Mouse (Mus musculus): ENCODE measurements around the gene Amh. TPM values are rescaled to one million over a fixed set of nuclear protein-coding genes. Genes with fewer than 3 reads are reported as not detected.
A peak's percentile ranks its signal among the peaks of the same experiment; 100 is the strongest.
"Not testable (repeated sequence)": the region's sequence is repeated elsewhere in the genome, so short reads cannot be mapped to it uniquely, and the experiment has no call there.

Gene Amh
- polyA plus RNA-seq, 1 experiment from 2014 or later = 0.08 TPM

DNA sequence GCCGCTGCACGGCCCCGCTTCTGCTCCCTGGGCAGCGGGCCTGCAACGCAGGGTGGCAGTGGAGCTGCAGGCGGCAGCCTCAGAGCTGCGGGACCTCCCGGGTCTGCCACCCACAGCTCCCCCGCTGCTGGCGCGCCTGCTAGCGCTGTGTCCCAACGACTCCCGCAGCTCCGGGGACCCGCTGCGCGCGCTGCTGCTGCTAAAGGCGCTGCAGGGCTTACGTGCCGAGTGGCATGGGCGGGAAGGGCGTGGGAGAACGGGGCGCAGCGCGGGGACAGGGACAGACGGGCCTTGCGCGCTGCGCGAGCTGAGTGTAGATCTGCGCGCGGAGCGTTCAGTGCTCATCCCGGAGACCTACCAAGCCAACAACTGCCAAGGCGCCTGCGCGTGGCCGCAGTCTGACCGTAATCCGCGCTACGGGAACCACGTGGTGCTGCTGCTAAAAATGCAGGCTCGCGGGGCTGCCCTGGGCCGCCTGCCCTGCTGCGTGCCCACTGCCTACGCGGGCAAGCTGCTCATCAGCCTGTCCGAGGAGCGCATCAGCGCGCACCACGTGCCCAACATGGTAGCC lies 2.1 kb downstream of the Amh start:
- DNase-seq (ENCODE audit: low spot score) = peak; percentile 36

DNA sequence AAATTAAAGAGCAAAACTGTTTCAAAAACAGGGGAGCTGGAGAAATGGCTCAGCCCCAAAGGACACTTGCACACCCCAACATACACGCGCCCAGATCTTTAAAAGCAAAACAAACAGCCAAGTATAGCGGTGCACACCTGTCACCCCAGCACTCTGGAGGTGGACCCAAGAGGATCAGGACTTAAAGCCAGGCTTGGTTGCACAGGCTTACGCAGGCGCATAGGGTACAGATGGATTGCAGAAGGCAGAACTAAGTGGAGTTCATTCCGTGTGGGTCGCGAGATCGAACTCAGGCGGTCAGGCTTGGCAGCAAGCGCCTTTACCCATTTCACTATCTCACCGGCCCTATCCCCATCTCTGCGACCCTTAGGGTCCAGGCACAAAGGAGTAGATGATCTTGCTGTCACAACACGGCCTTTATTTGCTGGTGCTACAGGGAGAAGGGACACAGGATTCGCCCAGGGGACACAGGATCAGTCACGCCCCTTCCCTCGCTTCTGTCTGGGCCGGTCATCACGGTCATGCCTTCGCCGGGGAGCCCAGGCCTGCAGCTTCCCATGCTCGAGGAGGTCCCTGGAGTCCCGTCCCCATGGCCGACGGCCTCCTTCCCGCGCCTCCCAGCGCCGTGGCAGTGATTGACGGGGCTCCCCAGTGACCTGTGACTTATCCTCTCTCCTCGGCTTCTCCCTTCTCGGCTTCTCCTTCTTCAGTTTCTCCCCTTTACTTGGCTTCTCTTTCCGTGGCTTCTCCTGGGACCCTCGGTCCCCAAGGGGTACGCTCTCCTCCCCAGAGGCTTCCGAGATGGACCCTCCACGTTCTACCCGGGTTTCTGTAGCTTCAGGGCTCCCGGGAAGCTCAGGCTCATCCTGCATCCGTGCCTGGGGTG lies 3.3 kb downstream of the Amh start:
- no peak for DNase-seq (ENCODE audit: low spot score)

DNA sequence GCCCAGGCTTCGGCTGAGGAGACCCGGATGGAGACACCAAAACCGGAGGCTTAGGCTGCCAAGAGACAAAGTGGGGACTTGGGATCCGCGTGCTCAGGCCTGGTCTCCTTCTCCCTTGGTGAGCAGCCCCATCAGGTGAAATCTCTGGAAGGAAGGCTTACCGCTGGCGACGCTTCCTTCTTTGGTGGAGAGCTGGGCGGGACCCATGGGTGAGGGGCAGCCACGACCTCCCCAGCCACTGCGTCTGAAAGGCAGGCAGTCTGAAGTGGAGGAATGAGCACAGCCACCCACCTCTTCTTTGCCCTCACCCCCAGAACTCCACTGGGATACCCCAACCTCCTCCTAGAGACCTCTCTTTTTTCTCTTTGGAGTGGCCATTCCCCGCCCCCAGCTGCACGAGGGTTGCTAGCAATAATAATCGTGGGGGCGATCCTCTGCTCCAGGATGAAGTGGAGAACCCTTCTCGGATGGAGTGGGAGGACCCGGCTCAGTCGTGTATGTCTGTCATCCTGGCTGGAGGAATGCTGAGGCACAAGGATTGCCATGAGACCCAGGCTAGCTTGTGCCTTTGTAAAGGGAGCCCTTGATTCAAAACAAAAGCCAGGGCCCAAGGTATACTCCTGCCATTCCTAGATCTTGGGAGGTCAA lies 4.1 kb downstream of the Amh start:
- DNase-seq (ENCODE audit: low spot score) = no peak

DNA sequence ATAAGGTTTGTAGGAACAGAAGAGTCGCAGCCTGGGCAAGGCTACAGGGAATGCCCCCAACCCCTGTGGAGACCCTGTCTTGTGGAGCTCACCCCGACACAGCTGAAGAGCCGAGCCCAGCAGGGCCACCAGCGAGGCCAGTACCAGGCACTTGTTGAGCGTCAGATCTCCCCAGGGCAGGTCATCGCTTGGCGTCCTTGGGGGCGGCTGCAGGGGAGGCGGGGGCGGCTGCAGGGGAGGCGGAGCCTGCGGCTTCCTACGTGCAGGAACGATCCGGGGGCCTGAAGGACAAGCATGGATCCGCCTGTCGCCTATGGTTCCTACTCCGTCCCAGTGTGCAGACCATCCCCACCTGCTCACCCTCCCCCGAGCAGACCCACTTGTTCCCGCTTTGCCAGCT lies 5.0 kb downstream of the Amh start:
- no peak for DNase-seq (ENCODE audit: low spot score)

DNA sequence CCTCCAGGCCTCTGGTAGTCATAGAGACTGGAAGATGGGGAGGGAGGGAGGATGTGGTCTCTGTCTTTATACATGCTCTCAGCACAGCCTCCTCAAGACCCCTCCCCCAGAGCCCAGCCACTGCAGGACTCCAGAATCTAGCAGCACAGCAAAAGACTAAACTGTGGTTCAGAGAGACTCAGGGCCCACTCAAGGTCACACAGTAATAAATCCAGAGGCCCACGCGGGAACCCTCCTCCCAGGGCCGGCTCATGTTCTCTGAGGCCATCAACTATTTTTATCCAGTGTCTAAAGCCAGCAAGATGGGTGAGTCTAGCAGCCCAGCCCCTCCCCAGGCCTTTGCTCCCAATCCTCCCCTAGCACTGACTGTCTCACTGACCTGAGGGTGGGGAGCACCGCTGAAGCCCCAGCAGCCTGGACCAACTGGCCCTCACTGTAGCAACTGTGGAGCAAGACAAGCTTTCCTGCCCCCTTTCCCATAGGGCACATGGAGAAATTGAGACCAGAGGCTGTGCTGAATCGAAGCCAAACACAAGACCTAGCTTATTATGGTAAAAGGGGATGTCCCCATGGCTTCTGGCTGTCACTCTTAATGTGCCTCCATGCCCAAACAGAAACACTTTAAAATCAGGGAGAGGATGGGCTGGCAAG lies 7.5 kb downstream of the Amh start:
- no peak for DNase-seq (ENCODE audit: low spot score)

DNA sequence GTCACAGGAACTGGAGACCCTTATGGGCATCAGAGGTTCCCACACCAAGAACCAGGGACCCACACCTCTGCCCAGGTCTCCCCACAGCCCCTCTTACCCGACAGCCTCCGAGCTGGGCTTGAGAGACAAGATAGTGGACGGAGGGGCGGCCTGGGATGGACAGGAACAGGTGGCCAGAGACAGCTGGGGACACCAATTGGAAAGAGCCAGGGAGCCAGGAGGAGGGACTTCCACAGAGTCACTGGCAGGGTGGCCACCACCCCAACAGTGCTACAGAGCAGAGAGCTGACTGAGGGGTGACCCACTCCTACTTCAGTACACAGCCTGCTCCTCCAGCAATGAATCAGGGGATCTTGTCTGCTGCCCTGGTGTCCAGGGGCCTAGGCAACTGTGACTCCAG lies 8.3 kb downstream of the Amh start, which contains the start of gene Jsrp1:
Gene Jsrp1, minus strand, starts transcription at position 133 of the 400 bp plus-strand sequence.
- DNase-seq (ENCODE audit: low spot score) = no peak

DNA sequence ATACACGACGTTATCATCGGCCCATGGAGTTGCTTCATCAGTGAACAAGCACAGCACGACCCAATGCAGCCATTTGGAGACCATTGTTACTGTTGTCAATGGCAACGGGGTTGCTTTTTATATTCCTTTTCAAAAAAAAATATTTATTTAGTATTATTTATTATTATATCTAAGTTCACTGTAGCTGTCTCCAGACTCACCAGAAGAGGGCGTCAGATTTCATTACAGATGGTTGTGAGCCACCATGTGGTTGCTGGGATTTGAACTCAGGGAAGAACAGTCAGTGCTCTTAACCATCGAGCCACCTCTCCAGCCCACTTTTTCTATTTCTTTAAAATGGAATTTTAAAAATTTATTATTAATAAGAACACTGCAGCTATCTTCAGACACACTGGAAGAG lies 9.8 kb downstream of the Amh start:
- no peak for DNase-seq (ENCODE audit: low spot score)

DNA sequence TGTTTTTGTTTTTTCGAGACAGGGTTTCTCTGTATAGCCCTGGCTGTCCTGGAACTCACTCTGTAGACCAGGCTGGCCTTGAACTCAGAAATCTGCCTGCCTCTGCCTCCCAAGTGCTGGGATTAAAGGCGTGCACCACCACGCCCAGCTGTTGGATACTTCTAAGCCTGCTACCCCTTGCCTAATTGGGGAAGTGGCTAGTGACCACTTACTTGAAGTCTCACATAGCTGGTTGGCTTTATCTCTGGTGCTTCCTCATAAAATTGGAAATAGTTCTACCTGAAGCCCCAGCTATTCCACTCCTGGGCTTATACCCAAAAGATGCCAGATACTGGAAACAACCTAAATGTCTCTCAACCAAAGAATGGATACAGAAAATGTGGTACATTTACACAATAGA lies 11.3 kb downstream of the Amh start:
- not testable (repeated sequence) for DNase-seq (ENCODE audit: low spot score)

DNA sequence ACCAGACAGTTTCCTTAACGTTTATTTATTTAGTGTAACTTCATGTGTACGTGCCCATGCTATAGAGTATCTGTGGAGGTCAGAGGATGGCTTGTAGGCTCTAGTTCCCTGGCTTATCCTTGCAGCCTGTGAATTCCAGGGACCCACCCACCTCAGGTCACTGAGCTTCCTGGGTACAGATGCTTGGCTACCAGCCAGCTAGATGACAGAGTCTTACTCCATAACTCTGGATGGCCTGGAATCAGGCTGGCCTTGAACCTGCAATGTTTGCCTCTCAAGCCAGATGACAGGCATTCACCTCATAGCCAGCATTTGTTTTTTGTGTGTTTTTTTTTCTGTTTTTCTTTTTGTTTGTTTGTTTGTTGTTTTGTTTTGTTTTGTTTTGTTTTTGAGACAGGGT lies 12.1 kb downstream of the Amh start:
- no peak for DNase-seq (ENCODE audit: low spot score)

DNA sequence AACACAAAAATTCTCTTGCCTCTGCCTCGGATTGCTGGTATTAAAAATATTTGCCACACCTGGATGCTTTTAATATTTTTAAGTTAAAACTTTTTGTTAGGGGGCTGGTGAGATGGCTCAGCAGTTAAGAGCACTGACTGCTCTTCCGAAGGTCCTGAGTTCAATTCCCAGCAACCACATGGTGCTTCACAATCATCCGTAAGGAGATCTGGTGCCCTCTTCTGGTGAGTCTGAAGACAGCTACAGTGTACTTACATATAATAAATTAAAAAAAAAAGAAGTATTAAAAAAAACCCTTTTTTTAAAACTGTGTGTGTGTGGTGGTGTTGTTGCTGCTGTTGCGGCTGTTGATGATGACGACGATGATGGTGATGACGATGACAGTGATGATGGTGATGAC lies 12.9 kb downstream of the Amh start:
- not testable (repeated sequence) for DNase-seq (ENCODE audit: low spot score)

DNA sequence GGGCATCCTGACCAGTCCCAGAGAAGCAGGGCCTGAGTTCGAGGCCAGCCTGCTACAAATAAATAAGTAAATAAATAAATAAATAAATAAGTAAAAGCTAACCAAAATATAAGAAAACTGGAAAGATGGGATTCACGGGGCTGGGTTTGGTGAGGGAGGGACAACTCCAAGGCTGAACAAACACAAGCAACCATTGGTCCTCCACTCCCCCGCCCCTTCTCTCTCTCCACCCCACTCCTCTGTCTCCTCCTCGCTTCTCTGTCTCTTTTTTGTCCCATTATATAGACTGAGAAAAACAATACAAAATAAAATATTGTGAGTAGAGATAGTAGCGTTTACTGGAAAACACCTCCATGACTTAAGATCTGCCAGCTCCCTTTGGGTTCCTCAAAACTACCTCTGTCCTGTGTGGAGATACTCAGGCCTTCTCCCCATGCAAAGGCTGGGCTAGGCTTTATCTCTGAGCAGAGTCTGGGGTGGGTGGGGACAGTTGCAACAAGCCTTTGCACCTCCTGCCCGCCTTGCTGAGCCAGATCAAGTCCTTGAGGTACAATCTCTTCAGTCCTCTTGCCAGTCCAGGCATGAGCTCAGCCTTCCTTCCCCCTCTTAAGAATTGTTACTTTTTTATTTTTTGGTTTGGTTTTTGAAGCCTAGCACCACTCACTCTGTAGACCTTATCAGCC lies 13.7 kb downstream of the Amh start:
- DNase-seq (ENCODE audit: low spot score) = no peak

DNA sequence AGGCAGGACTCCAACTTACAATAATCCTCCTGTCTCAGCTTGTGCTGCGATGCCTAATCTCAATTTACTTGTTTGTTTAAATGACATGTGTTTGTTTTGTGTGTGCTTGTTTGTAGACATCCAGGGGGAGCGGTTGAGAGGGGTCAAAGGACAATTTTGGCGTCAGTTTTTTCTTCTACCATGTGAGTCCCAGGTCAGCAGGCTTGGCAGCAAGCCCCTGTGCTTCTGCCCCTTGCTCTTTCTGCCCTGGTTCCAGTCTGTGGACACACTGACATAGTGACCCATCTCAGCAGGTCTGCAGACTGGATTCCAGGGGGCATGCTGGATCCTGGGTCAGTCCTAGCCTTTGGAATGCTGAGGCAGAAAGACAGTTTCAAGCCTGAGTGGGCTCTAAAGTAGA lies 14.4 kb downstream of the Amh start:
- no peak for DNase-seq (ENCODE audit: low spot score)

DNA sequence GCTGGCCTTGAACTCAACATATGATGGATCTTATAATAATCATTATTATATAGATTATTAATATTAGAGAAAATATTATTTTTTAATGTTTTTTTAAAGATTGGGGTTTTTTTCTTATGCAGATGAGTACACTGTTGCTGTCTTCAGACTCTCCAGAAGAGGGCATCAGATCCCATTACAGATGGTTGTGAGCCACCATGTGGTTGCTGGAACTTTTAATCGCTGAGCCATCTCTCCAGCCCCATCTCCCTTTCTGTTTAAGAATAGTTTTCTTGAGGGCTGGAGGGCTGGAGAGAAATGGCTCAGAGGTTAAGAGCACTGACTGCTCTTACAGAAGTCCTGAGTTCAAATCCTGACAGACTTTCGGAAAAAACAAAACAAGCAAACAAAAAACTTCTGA lies 16.9 kb downstream of the Amh start:
- DNase-seq (ENCODE audit: low spot score) = peak; percentile 40

DNA sequence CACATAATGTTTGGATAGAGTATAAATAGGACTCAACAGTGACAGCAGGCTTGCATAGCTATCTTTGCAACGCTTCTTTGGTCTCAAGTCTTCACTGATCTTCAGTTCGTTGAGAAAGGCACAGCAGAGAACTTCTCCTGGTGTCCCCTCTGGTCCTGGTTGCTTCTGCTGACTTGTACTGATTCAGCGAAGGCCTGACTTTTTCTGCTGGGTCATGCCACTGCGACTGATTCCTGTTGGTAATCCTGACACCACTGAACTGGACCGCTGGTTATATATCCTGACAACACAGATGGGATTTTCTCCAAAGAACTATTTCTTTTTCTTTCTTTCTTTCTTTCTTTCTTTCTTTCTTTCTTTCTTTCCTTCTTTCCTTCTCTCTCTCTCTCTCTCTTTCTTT lies 17.5 kb downstream of the Amh start:
- DNase-seq (ENCODE audit: low spot score) = no peak

DNA sequence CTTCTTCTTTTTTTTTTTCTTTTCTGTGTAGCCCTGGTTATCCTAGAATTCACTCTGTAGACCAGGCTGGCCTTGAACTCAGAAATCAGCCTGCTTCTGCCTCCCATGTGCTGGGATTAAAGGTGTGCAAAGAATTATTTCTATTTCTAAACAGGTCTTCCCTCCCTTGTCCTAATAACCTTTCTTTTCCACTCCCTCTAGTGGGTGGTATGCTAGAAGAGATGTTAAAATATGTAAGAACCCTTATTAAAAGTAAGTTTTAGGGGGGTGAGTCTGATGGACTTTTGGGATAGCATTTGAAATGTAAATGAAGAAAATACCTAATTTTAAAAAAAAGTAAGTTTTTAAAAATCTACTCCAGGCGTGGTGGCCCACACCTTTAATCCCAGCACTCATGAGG lies 18.3 kb downstream of the Amh start:
- DNase-seq (ENCODE audit: low spot score) = no peak

DNA sequence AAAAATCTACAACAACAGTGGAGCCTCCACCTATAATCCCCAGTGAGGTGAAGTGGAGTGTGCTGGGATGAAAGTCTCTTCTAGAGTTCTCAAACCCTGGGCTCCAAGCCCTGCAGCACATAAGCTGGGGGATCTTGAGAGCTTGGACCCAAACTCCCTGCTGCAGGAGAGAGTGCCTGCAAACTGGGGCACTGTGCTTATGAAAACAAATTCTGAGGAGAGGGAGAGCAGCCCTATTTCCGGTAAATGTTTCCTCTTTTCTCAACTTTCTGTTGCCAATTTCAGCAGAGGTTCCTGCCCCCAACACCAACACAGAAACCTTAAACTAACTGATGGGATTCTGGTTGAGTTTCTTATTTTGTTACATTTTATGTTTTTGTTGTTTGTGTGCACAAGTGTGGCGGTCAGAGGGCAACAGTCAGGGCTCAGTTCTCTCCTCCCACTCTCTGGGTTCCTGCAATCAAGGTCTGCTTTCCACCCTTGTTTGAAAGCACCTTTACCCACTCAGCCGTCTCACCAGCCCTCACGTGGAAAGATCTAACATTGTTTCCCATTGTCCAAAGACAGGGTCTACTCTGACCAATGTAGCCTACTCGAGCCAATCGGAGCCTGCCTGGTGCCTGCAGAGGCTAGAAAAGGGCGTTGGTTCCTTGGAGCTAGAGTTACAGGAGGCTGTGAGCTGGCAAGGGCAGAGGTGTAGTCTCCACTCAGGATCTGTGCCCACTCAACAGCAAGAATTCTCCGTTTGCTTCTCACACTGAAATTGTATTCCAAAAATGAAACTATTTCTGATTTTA lies 19.0 kb downstream of the Amh start:
- peak; percentile 46 for DNase-seq (ENCODE audit: low spot score)

DNA sequence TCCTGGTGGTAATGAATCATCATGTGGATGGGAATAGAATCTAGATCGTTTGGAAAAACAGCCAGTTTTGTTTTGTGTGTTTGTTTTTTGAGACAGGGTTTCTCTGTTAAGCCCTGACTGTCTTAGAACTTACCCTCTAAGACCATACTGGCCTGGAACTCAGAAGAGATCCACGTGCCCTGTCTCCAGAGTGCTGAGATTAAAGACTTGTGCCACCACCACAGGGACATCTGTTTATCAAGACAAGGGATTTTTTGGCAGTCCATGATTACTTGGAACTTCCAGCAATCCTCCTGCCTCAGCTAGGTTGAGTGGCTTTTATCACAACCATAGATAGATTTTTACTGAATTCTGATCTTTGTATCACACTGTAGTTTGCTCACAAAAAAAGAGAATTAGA lies 19.8 kb downstream of the Amh start:
- no peak for DNase-seq (ENCODE audit: low spot score)

DNA sequence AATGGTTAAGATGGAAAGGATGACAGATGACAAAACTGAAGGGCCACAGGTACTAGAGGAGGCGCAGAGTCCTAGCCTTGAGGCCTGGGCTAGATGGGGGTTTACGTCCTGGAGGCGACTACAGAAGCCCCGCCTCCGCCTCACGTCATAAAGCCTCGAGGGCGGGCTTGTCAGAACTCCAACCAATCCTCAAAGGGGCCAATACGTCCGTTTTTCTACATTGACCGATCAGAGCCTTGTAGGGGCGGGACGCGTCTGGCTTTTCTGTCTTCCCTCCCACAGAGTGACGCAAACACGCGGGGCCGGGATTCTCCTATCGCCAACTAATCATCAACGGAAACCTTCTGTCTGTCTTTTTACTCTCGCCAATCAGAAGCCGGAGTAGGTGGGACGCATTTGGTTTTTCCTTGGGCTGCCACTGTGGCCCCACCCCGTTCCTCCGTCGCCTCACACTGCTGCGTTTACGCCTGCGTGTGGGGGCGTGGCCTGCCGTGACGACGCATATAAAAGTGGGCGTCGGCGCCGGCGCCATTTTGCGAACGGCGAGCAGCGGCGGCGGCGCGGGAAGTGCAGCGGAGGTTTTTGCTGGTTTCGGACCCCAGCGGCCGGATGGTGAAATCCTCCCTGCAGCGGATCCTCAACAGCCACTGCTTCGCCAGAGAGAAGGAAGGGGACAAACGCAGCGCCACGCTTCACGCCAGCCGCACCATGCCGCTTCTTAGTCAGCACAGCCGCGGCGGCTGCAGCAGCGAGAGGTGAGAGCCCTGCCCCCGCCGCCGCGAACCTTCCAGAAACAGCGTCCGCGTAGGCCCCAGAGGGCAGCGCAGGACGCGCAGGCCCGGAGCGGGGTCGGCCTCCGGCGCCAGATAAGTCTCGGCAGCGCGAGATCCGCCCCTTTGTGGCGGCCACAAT lies 21.4 kb downstream of the Amh start, which contains the start of gene Oaz1:
Gene Oaz1, plus strand, starts transcription at position 506 of the 912 bp plus-strand sequence.
- DNase-seq (ENCODE audit: low spot score) = peak; percentile 99

All from thymus, postnatal 0 days (tissue).